Mouse (Mus musculus): ENCODE data around the gene Ren1. TPM values are rescaled to one million over a fixed set of nuclear protein-coding genes. Genes with fewer than 3 reads are reported as not detected.

Ren1 gene
- polyA plus RNA-seq, 1 experiment from 2014 or later = 0.11 TPM

GRCm38 (mm10) chr1:133347226-133347625 lies 3.1 kb upstream of the Ren1 start:
- Histone ChIP-seq H3K27ac (no peak overlapping the region), H3K36me3 (no peaks in the 10 kb centered on the region), H3K27me3 (replicated peaks) (no peaks in the 10 kb centered on the region), H3K9me3 (no peaks in the 10 kb centered on the region), H3K4me3 (no peak overlapping the region), H3K9ac (no peak overlapping the region), H3K4me1 (no peaks in the 10 kb centered on the region; the same call in 1 of the 2 replicates), H3K4me2 (replicated peaks) (no peak overlapping the region)
- WGBS = 70% methylated on average over 3 of the region's 3 CpGs
- ATAC-seq (ENCODE audit: low FRiP score, low read depth) = no peak

GRCm38 (mm10) chr1:133347693-133348520 lies 2.4 kb upstream of the Ren1 start:
- ATAC-seq (ENCODE audit: low FRiP score, low read depth) = no peak
- WGBS = 76% methylated on average over 11 of the region's 11 CpGs

GRCm38 (mm10) chr1:133351762-133352161 lies 1.5 kb downstream of the Ren1 start:
- 58% methylated on average over 9 of the region's 9 CpGs for WGBS
- no peak overlapping the region for H3K4me2 ChIP-seq (replicated peaks)
- H3K27me3 ChIP-seq (replicated peaks) = no peaks in the 10 kb centered on the region; the same call in none of the 2 replicates
- H3K9ac ChIP-seq = no peak overlapping the region
- no peak overlapping the region for H3K4me3 ChIP-seq
- H3K4me1 ChIP-seq = no peaks in the 10 kb centered on the region; the same call in 1 of the 2 replicates
- no peak overlapping the region for H3K27ac ChIP-seq
- no peak for ATAC-seq (ENCODE audit: low FRiP score, low read depth)
- H3K9me3 ChIP-seq = no peaks in the 10 kb centered on the region
- H3K36me3 ChIP-seq = no peaks in the 10 kb centered on the region

More at GRCm38 (mm10) chr1:133347693-133348520, 2.4 kb upstream of the Ren1 start:
- Histone ChIP-seq H3K4me1 (no peaks in the 10 kb centered on the region; the same call in 1 of the 2 replicates), H3K27ac (no peak overlapping the region), H3K9ac (no peak overlapping the region), H3K27me3 (replicated peaks) (no peaks in the 10 kb centered on the region), H3K4me3 (no peak overlapping the region), H3K9me3 (no peaks in the 10 kb centered on the region), H3K4me2 (replicated peaks) (no peak overlapping the region), H3K36me3 (no peaks in the 10 kb centered on the region)

- no peaks in the 10 kb centered on the region for H3K36me3 ChIP-seq
- no peaks in the 10 kb centered on the region; the same call in 1 of the 2 replicates for H3K4me1 ChIP-seq
- H3K9ac ChIP-seq = no peak overlapping the region
- WGBS = 55% methylated on average over 12 of the region's 12 CpGs
- no peaks in the 10 kb centered on the region; the same call in none of the 2 replicates for H3K27me3 ChIP-seq (replicated peaks)
- ATAC-seq (ENCODE audit: low FRiP score, low read depth) = peak; percentile 48; the same call in 1 of the 2 replicates
- no peaks in the 10 kb centered on the region for H3K9me3 ChIP-seq
- H3K27ac ChIP-seq = no peak overlapping the region
- no peak overlapping the region for H3K4me3 ChIP-seq
- H3K4me2 ChIP-seq (replicated peaks) = no peak overlapping the region
Measured at GRCm38 (mm10) chr1:133353371-133353809, 3.1 kb downstream of the Ren1 start.

- ATAC-seq (ENCODE audit: low FRiP score, low read depth) = no peak
- H3K27me3 ChIP-seq (replicated peaks) = peaks cover 4% of the 10 kb centered on the region
- H3K4me3 ChIP-seq = no peak overlapping the region
- H3K4me1 ChIP-seq = no peaks in the 10 kb centered on the region; the same call in 1 of the 2 replicates
- WGBS = 54% methylated on average over 5 of the region's 5 CpGs
- no peak overlapping the region for H3K27ac ChIP-seq
- no peak overlapping the region for H3K4me2 ChIP-seq (replicated peaks)
- no peaks in the 10 kb centered on the region for H3K9me3 ChIP-seq
- no peak overlapping the region for H3K9ac ChIP-seq
- no peaks in the 10 kb centered on the region for H3K36me3 ChIP-seq
Measured at GRCm38 (mm10) chr1:133355469-133355868, 5.2 kb downstream of the Ren1 start.

- ATAC-seq (ENCODE audit: low FRiP score, low read depth) = no peak
- 67% methylated on average over 15 of the region's 15 CpGs for WGBS
- H3K4me1 ChIP-seq = no peaks in the 10 kb centered on the region
- no peak overlapping the region for H3K4me2 ChIP-seq (replicated peaks)
- no peak overlapping the region for H3K4me3 ChIP-seq
- no peak overlapping the region for H3K9ac ChIP-seq
- no peak overlapping the region for H3K27ac ChIP-seq
- H3K27me3 ChIP-seq (replicated peaks) = peaks cover 4% of the 10 kb centered on the region
- H3K9me3 ChIP-seq = no peaks in the 10 kb centered on the region
- no peaks in the 10 kb centered on the region for H3K36me3 ChIP-seq
Measured at GRCm38 (mm10) chr1:133355912-133356311, 5.6 kb downstream of the Ren1 start.

- no peaks in the 10 kb centered on the region for H3K9me3 ChIP-seq
- no peak overlapping the region for H3K9ac ChIP-seq
- 63% methylated on average over 8 of the region's 8 CpGs for WGBS
- no peak overlapping the region for H3K27ac ChIP-seq
- ATAC-seq (ENCODE audit: low FRiP score, low read depth) = no peak
- no peaks in the 10 kb centered on the region for H3K4me1 ChIP-seq
- no peaks in the 10 kb centered on the region for H3K36me3 ChIP-seq
- H3K4me3 ChIP-seq = no peak overlapping the region
- H3K27me3 ChIP-seq (replicated peaks) = peaks cover 4% of the 10 kb centered on the region
- H3K4me2 ChIP-seq (replicated peaks) = no peak overlapping the region
Measured at GRCm38 (mm10) chr1:133356330-133356729, 6.0 kb downstream of the Ren1 start.

- H3K4me2 ChIP-seq (replicated peaks) = no peak overlapping the region
- 93% methylated on average over 6 of the region's 6 CpGs for WGBS
- H3K36me3 ChIP-seq = no peaks in the 10 kb centered on the region
- no peak for ATAC-seq (ENCODE audit: low FRiP score, low read depth)
- H3K27me3 ChIP-seq (replicated peaks) = peaks cover 30% of the 10 kb centered on the region
- peaks cover 10% of the 10 kb centered on the region for H3K4me1 ChIP-seq
- H3K9ac ChIP-seq = no peak overlapping the region
- no peaks in the 10 kb centered on the region for H3K9me3 ChIP-seq
- H3K4me3 ChIP-seq = no peak overlapping the region
- no peak overlapping the region for H3K27ac ChIP-seq
Measured at GRCm38 (mm10) chr1:133361006-133361405, 10.7 kb downstream of the Ren1 start.

GRCm38 (mm10) chr1:133362103-133362502 lies 11.8 kb downstream of the Ren1 start:
- H3K36me3 ChIP-seq = no peaks in the 10 kb centered on the region
- no peak for ATAC-seq (ENCODE audit: low FRiP score, low read depth)
- WGBS = 94% methylated on average over 5 of the region's 5 CpGs

GRCm38 (mm10) chr1:133363276-133364021 lies 13.1 kb downstream of the Ren1 start, which contains the start of gene Etnk2:
TSS of gene Etnk2 (plus strand) at chr1:133363572.
- peaks cover 30% of the 10 kb centered on the region for H3K27me3 ChIP-seq (replicated peaks)
- peaks cover 21% of the 10 kb centered on the region for H3K4me1 ChIP-seq
- under 1% methylated on average over 52 of the region's 52 CpGs for WGBS
- H3K9ac ChIP-seq = peak within 1 kb of the TSS; percentile 58
- no peaks in the 10 kb centered on the region for H3K9me3 ChIP-seq
- ATAC-seq (ENCODE audit: low FRiP score, low read depth) = peak; percentile 77
- no peaks in the 10 kb centered on the region for H3K36me3 ChIP-seq
- peak within 1 kb of the TSS; percentile 94 for H3K4me2 ChIP-seq (replicated peaks)
- H3K4me3 ChIP-seq = peak within 1 kb of the TSS; percentile 56
- H3K27ac ChIP-seq = no peak within 1 kb of the TSS

More at GRCm38 (mm10) chr1:133362103-133362502, 11.8 kb downstream of the Ren1 start:
- Histone ChIP-seq H3K9me3 (no peaks in the 10 kb centered on the region), H3K27me3 (replicated peaks) (peaks cover 30% of the 10 kb centered on the region), H3K27ac (no peak overlapping the region), H3K4me2 (replicated peaks) (no peak overlapping the region), H3K9ac (no peak overlapping the region), H3K4me3 (no peak overlapping the region), H3K4me1 (peaks cover 10% of the 10 kb centered on the region)

GRCm38 (mm10) chr1:133364022-133364630 lies 13.8 kb downstream of the Ren1 start:
- 2% methylated on average over 27 of the region's 27 CpGs for WGBS
- peak overlapping the region; percentile 94 for H3K4me2 ChIP-seq (replicated peaks)
- H3K4me3 ChIP-seq = peak overlapping the region; percentile 56
- no peaks in the 10 kb centered on the region for H3K9me3 ChIP-seq
- H3K4me1 ChIP-seq = peaks cover 21% of the 10 kb centered on the region
- peak; percentile 45 for ATAC-seq (ENCODE audit: low FRiP score, low read depth)
- peaks cover 27% of the 10 kb centered on the region for H3K27me3 ChIP-seq (replicated peaks)
- no peaks in the 10 kb centered on the region for H3K36me3 ChIP-seq
- peak overlapping the region; percentile 58 for H3K9ac ChIP-seq
- H3K27ac ChIP-seq = no peak overlapping the region

- Histone ChIP-seq H3K27me3 (replicated peaks) (peaks cover 26% of the 10 kb centered on the region), H3K9me3 (no peaks in the 10 kb centered on the region), H3K27ac (no peak overlapping the region), H3K4me2 (replicated peaks) (no peak overlapping the region), H3K36me3 (no peaks in the 10 kb centered on the region), H3K4me1 (peaks cover 21% of the 10 kb centered on the region), H3K9ac (no peak overlapping the region), H3K4me3 (no peak overlapping the region)
- WGBS = 51% methylated on average over 2 of the region's 2 CpGs
- ATAC-seq (ENCODE audit: low FRiP score, low read depth) = no peak
Measured at GRCm38 (mm10) chr1:133364890-133365289, 14.6 kb downstream of the Ren1 start.

Measured in neural tube, embryonic 12.5 days (tissue).